Mouse (Mus musculus) embryonic facial prominence, embryonic 12.5 days (tissue): Measurements from ENCODE around the gene Ssx2ip. TPM values are rescaled to one million over a fixed set of nuclear protein-coding genes. Genes with fewer than 3 reads are reported as not detected.

Source experiments
- ATAC-seq: fragments of 200-750 bp; cut with Nextera tagmentation; 2 replicates; pipeline ENCODE4 v1.8.0; 2017; ENCODE audit not compliant: insufficient number of reproducible peaks, insufficient read depth, low FRiP score, low TSS enrichment
- H3K27ac ChIP-seq: fragments of 300-500 bp; sonication (generic); 2 replicates; pipeline ENCODE4 v1.5.1; 2016; ENCODE audit warnings: mild to moderate bottlenecking
- H3K27me3 ChIP-seq: fragments of 300-500 bp; sonication (generic); 2 replicates; pipeline ENCODE4 v1.6.1; 2016; ENCODE audit warnings: mild to moderate bottlenecking, moderate library complexity
- H3K36me3 ChIP-seq: fragments of 300-500 bp; sonication (generic); 2 replicates; pipeline ENCODE4 v1.6.1; 2016; ENCODE audit warnings: mild to moderate bottlenecking
- H3K4me1 ChIP-seq: fragments of 300-500 bp; sonication (generic); 2 replicates; pipeline ENCODE4 v1.6.1; 2016
- H3K4me2 ChIP-seq: fragments of 300-500 bp; sonication (generic); replicated peaks from 2 replicates; pipeline ENCODE4 v1.6.1; 2016; ENCODE audit warnings: mild to moderate bottlenecking, moderate library complexity
- H3K4me3 ChIP-seq: fragments of 300-500 bp; sonication (generic); 2 replicates; pipeline ENCODE4 v1.5.1; 2016; ENCODE audit warnings: mild to moderate bottlenecking
- H3K9ac ChIP-seq: fragments of 300-500 bp; sonication (generic); 2 replicates; pipeline ENCODE4 v1.6.1; 2016; ENCODE audit warnings: mild to moderate bottlenecking, moderate library complexity
- H3K9me3 ChIP-seq: fragments of 300-500 bp; sonication (generic); 2 replicates; pipeline ENCODE4 v1.6.1; 2016; ENCODE audit warnings: mild to moderate bottlenecking, moderate library complexity
- WGBS: fragments of 180-500 bp; shearing (Covaris S2); methylation state at CpG from one replicate; pipeline ENCODE4 v1.1.7; 2016; 5-methylcytosine and 5-hydroxymethylcytosine counted together
- polyA plus RNA-seq: library from polyadenylated mRNA; unstranded; fragments of >200 nt; fragmentation: Nextera tagmentation; extraction: Ambion mirVana; gene quantifications from 2 replicates; pipeline ENCODE4 v1.2.1, GENCODE M21; 2016

Gene Ssx2ip
- 26.6 and 29.8 TPM in 2 replicates for polyA plus RNA-seq

DNA sequence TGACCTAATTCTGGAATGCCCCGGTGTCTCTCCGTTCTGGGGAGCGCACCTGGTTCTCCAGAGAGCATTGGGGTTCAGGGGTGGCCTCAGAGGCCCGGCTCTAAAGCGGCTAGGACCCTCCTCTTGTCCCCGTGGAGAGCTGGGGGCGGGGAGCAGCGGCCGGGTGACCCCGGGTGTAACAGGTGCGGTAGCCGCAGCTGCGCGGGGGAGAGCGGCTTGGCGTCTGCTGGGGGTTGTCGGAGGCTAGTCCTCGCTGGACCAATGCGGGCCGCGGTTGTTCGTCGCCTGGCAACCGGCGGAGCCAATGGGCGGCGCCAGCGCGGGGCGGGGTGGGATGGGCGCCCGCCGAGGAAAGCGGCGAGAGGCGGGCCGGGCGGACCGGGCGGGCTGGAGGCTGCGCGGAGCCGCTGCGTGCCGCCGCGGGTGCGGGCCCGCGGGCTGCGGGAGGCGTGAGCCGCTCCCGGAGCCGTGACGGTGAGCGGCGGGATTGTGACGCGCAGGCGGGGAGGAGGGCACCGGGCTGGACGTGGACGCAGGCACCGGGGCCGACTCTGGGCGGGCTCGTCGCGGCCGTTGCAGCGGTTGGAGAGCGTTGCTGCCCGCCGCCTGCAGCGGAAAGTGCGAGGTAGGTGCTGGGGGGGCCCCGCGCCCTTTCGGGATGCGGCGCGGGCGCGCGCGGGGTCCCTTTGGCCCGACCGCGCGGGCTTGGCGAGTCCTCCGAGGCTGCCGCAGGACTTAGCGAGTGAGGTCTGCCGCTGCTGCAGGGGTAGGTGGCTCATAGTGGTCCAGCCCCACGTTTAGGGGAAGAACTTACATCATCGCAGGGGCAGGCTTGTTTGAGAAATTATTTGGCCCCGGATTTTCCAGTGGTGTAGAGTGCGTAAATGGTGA, at the start of gene Ssx2ip:
Gene Ssx2ip (plus strand): TSS at position 332 of the 891 bp plus-strand sequence.
- peak within 1 kb of the TSS; percentile 87 for H3K9ac ChIP-seq
- peaks cover 16% of the 10 kb centered on the region; the same call in 1 of the 2 replicates for H3K4me1 ChIP-seq
- WGBS, result under 1% methylated on average over 77 of the region's 100 CpGs
- H3K4me2 ChIP-seq, result peak within 1 kb of the TSS; percentile 77
- H3K36me3 ChIP-seq, result no peaks in the 10 kb centered on the region
- H3K27me3 ChIP-seq, result no peaks in the 10 kb centered on the region
- peak; percentile 93 for ATAC-seq
- H3K9me3 ChIP-seq, result peaks cover 4% of the 10 kb centered on the region; the same call in 1 of the 2 replicates
- peak within 1 kb of the TSS; percentile 52 for H3K27ac ChIP-seq
- H3K4me3 ChIP-seq, result peak within 1 kb of the TSS; percentile 83

DNA sequence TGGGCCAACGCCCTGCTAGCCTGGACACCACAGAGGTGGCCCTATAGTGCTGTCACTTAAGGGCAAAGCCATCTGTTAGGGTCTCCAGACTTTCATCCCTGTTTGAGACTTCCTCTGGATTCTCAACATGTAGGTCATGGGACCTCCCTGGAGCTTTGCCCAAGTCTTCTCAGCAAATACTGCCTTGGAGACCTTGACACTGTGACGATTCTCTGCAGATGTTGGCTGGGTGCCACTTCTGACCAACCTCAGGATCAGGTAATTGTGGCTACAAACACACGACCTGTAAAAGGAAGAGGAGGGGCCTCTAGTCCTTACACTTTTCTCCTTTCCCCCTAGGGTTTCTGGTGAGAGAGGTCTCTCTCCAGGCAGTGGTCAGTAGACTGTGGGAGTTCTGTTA, 49.3 kb upstream of the Ssx2ip start:
- no peak for ATAC-seq
- H3K9me3 ChIP-seq, result no peaks in the 10 kb centered on the region
- whole genome bisulfite sequencing, result 66% methylated on average over 3 of the region's 3 CpGs
- no peak overlapping the region for H3K4me3 ChIP-seq
- H3K9ac ChIP-seq, result no peak overlapping the region
- H3K36me3 ChIP-seq, result no peaks in the 10 kb centered on the region
- no peak overlapping the region for H3K27ac ChIP-seq
- H3K4me1 ChIP-seq, result no peaks in the 10 kb centered on the region
- H3K4me2 ChIP-seq, result no peak overlapping the region
- no peaks in the 10 kb centered on the region for H3K27me3 ChIP-seq

- H3K27ac ChIP-seq, result no peak overlapping the region
- no peak overlapping the region for H3K9ac ChIP-seq
Observed at GRCm38 (mm10) chr3:146365471-146365870, 39.0 kb upstream of the Ssx2ip start.

DNA sequence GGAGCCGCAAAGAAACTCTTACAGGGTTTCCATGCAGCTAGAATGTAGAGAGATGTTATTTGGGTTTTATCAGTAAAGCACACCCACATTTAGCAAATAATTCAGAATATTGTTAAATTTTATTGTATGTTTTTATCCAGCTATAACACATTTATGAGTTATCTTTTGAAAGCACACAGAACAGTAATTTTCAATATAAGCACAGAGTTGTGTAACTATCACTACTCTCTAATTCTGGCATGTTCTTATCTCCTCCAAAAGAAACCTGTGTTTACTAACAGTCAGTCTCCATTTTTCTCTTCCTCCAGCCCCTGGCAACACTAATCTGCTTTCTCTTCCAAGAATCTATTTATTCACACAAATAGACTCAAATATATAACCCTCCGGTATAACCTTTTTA, 37.4 kb upstream of the Ssx2ip start:
- Histone ChIP-seq H3K9ac (no peak overlapping the region), H3K4me2 (no peak overlapping the region), H3K27ac (no peak overlapping the region), H3K4me3 (no peak overlapping the region), H3K9me3 (no peaks in the 10 kb centered on the region), H3K27me3 (no peaks in the 10 kb centered on the region), H3K36me3 (no peaks in the 10 kb centered on the region), H3K4me1 (no peaks in the 10 kb centered on the region)
- no peak for ATAC-seq
- 98% methylated on average over 2 of the region's 2 CpGs for WGBS

More at GRCm38 (mm10) chr3:146365471-146365870, 39.0 kb upstream of the Ssx2ip start:
- no peak for ATAC-seq
- no peaks in the 10 kb centered on the region for H3K27me3 ChIP-seq
- H3K4me1 ChIP-seq, result no peaks in the 10 kb centered on the region
- WGBS, result 90% methylated on average over 9 of the region's 9 CpGs
- no peaks in the 10 kb centered on the region for H3K36me3 ChIP-seq
- H3K4me3 ChIP-seq, result no peak overlapping the region
- no peaks in the 10 kb centered on the region for H3K9me3 ChIP-seq
- H3K4me2 ChIP-seq, result no peak overlapping the region

- Histone ChIP-seq H3K9ac (no peak overlapping the region), H3K27ac (no peak overlapping the region), H3K9me3 (no peaks in the 10 kb centered on the region), H3K4me1 (no peaks in the 10 kb centered on the region), H3K36me3 (no peaks in the 10 kb centered on the region), H3K4me3 (no peak overlapping the region), H3K27me3 (no peaks in the 10 kb centered on the region), H3K4me2 (no peak overlapping the region)
- no peak for ATAC-seq
- WGBS, result 87% methylated on average over 7 of the region's 7 CpGs
Observed at GRCm38 (mm10) chr3:146370553-146371095, 33.8 kb upstream of the Ssx2ip start.

DNA sequence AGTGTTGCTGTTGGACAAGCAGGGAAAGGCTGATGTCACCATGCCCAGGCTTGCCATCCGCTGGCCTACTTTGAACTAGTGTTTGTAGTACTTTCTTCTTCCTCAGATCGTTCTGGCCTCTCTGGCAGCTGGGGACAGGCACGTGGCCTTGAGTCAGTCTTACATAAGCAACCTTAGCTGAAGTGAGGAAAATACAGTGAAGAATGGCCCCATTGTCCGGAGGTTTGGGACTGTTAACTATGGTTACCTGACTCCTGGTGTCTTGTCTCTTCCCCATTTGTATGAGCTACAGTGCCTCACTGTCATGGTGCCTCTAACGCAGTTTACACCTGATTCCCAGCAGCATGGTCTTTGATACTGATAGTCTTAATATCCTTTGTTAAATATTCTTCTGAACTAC, 33.2 kb upstream of the Ssx2ip start:
- H3K4me1 ChIP-seq, result no peaks in the 10 kb centered on the region
- no peak overlapping the region for H3K4me2 ChIP-seq
- no peaks in the 10 kb centered on the region for H3K9me3 ChIP-seq
- no peak overlapping the region for H3K4me3 ChIP-seq
- H3K36me3 ChIP-seq, result no peaks in the 10 kb centered on the region
- no peak overlapping the region for H3K27ac ChIP-seq
- ATAC-seq, result no peak
- H3K9ac ChIP-seq, result no peak overlapping the region
- 61% methylated on average over 5 of the region's 5 CpGs for WGBS
- no peaks in the 10 kb centered on the region for H3K27me3 ChIP-seq

- Histone ChIP-seq H3K4me2 (no peak overlapping the region), H3K27ac (no peak overlapping the region), H3K27me3 (no peaks in the 10 kb centered on the region), H3K9me3 (no peaks in the 10 kb centered on the region), H3K9ac (no peak overlapping the region), H3K36me3 (no peaks in the 10 kb centered on the region), H3K4me3 (no peak overlapping the region), H3K4me1 (no peaks in the 10 kb centered on the region)
- no peak for ATAC-seq
- WGBS, result 80% methylated on average over 3 of the region's 3 CpGs
Observed at GRCm38 (mm10) chr3:146374596-146375175, 29.8 kb upstream of the Ssx2ip start.

DNA sequence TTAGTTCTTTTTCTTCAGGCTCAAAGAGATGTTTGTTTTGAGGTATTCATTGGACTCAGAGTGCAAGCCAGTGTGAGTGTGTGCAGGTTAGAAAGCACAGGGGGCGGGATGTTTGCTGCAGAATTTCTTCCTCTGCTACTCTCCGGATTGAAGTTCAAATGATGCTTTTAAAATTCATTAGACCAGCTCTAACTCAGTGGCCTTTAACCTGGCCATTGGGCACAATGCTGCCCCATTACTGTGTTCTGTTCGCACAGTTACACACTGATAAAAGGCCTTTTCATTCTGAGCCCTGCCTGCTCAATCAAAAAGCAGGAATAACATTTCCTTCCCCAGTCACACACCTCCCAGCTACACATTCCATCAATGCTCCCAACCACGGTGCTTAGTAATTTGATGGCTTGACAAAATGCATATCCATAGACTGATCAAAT, 29.2 kb upstream of the Ssx2ip start:
- Histone ChIP-seq H3K27ac (no peak overlapping the region), H3K9me3 (no peaks in the 10 kb centered on the region), H3K36me3 (no peaks in the 10 kb centered on the region), H3K27me3 (no peaks in the 10 kb centered on the region), H3K4me2 (no peak overlapping the region), H3K4me3 (no peak overlapping the region), H3K4me1 (no peaks in the 10 kb centered on the region), H3K9ac (no peak overlapping the region)
- WGBS, result 37% methylated on average over 4 of the region's 4 CpGs
- no peak; the same call in 1 of the 2 replicates for ATAC-seq

GRCm38 (mm10) chr3:146376337-146377130, 27.9 kb upstream of the Ssx2ip start:
- no peak overlapping the region for H3K4me2 ChIP-seq
- no peak for ATAC-seq
- WGBS, result 84% methylated on average over 15 of the region's 15 CpGs
- H3K9ac ChIP-seq, result no peak overlapping the region
- H3K27ac ChIP-seq, result no peak overlapping the region
- H3K27me3 ChIP-seq, result no peaks in the 10 kb centered on the region
- no peaks in the 10 kb centered on the region for H3K36me3 ChIP-seq
- no peaks in the 10 kb centered on the region for H3K4me1 ChIP-seq
- H3K9me3 ChIP-seq, result no peaks in the 10 kb centered on the region
- H3K4me3 ChIP-seq, result no peak overlapping the region

- H3K4me1 ChIP-seq, result no peaks in the 10 kb centered on the region
- no peaks in the 10 kb centered on the region for H3K9me3 ChIP-seq
- no peak overlapping the region for H3K9ac ChIP-seq
- H3K4me2 ChIP-seq, result no peak overlapping the region
- H3K27ac ChIP-seq, result no peak overlapping the region
- WGBS, result 85% methylated on average over 5 of the region's 5 CpGs
- no peak overlapping the region for H3K4me3 ChIP-seq
- H3K27me3 ChIP-seq, result no peaks in the 10 kb centered on the region
- H3K36me3 ChIP-seq, result no peaks in the 10 kb centered on the region
- no peak for ATAC-seq
Observed at GRCm38 (mm10) chr3:146377216-146377615, 27.2 kb upstream of the Ssx2ip start.

- Histone ChIP-seq H3K9me3 (no peaks in the 10 kb centered on the region), H3K4me1 (no peaks in the 10 kb centered on the region), H3K36me3 (no peaks in the 10 kb centered on the region), H3K4me3 (no peak overlapping the region), H3K4me2 (no peak overlapping the region), H3K9ac (no peak overlapping the region), H3K27ac (no peak overlapping the region), H3K27me3 (no peaks in the 10 kb centered on the region)
- 81% methylated on average over 8 of the region's 8 CpGs for WGBS
- ATAC-seq, result no peak
Observed at GRCm38 (mm10) chr3:146378753-146379152, 25.7 kb upstream of the Ssx2ip start.
